Comparison of ENCODE assay signal across 11 mouse cellular contexts in the genomic region with DNA sequence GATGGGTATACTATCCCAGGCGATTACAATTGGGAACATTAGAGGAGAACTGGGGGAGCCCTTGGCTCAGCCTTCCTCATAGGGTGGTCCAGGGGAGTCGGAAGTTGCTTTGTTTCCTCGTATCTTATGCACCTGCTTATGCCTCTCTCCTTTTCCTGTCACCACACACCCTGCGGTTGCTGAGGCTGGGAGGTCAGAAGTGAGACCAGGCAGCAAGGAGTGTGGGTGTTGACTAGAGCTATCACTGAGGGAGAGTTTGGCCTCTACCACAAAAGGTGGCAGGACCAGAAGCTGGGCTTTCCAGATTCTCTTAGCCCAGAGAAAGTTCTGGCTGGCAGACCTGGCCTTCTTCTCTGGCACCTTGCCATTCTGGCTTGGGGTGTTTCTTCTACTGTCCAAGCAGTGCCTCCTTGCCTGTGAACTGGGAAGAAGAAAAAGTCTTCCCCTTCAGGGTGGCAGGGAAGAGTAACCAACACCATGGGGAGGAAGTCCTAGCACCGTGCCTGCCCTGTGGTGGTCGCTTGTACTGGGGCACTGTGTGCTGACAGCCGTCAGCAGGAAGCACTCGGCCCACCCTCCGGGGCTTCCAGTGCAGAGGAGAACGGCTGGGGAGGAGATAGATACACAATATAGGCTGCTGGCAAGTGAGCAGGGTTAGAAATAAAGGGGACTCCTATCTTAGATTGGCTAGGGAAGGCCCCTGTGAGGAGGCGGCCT. TPM values are rescaled to one million over a fixed set of nuclear protein-coding genes. Genes with fewer than 3 reads are reported as not detected.
DNase-seq lines count a peak whose midpoint lies in the region; ATAC-seq and TF ChIP-seq lines count a peak whose summit lies in the region.
"Had no signal": no experiment of that assay in that cellular context is flagged by ENCODE, and none has a peak within 500 bp of the region (broad histone marks: within the 10 kb centered on the region; RNA-seq: fewer than 3 reads in every experiment).

No protein-coding gene starts in this region.

- WGBS in heart, embryonic 14.5 days, result 54% methylated on average over 11 of the region's 11 CpGs
- 77% methylated on average over 11 of the region's 11 CpGs for WGBS in midbrain, postnatal 0 days
- WGBS in midbrain, embryonic 13.5 days, result 87% methylated on average over 11 of the region's 11 CpGs
- 70% methylated on average over 11 of the region's 11 CpGs for WGBS in hindbrain, embryonic 11.5 days
- 83% methylated on average over 11 of the region's 11 CpGs for WGBS in midbrain, embryonic 14.5 days

- H3K4me3 ChIP-seq in heart, embryonic 14.5 days (ENCODE audit: control insufficient read depth in 1 of 2, insufficient read depth in 1 of 2, low read depth in 1 of 2, low read length in 2 of 2), result no peak overlapping the region
- no peak overlapping the region for H3K4me3 ChIP-seq in midbrain, postnatal 0 days (ENCODE audit: low read depth, low read length)
- no peak overlapping the region for H3K4me3 ChIP-seq in midbrain, embryonic 13.5 days (replicated peaks)
- H3K4me3 ChIP-seq in hindbrain, embryonic 11.5 days (ENCODE audit: low read depth, low read length), result no peak overlapping the region
- H3K4me3 ChIP-seq in midbrain, embryonic 14.5 days (replicated peaks; ENCODE audit: low read depth, low read length), result no peak overlapping the region
- H3K4me3 ChIP-seq: forebrain, embryonic 15.5 days; neural tube, embryonic 13.5 days had no signal

- H3K36me3 ChIP-seq in heart, embryonic 14.5 days (ENCODE audit: control insufficient read depth, insufficient read depth, low read length), result peaks cover 42% of the 10 kb centered on the region
- peaks cover 20% of the 10 kb centered on the region for H3K36me3 ChIP-seq in midbrain, postnatal 0 days (ENCODE audit: insufficient read depth, low read length)
- H3K36me3 ChIP-seq in midbrain, embryonic 13.5 days, result peaks cover 70% of the 10 kb centered on the region
- H3K36me3 ChIP-seq in hindbrain, embryonic 11.5 days (ENCODE audit: control insufficient read depth, insufficient read depth, low read length), result peaks cover 2% of the 10 kb centered on the region; the same call in 1 of the 2 replicates
- H3K36me3 ChIP-seq in midbrain, embryonic 14.5 days (ENCODE audit: control insufficient read depth, insufficient read depth, low read length), result peaks cover 54% of the 10 kb centered on the region

- no peak for ATAC-seq in heart, embryonic 14.5 days (ENCODE audit: insufficient number of reproducible peaks, insufficient read depth, low FRiP score, low read depth)
- ATAC-seq in midbrain, postnatal 0 days (ENCODE audit: low FRiP score), result no peak
- ATAC-seq in midbrain, embryonic 13.5 days, result no peak
- ATAC-seq in hindbrain, embryonic 11.5 days (ENCODE audit: low FRiP score), result no peak
- no peak for ATAC-seq in midbrain, embryonic 14.5 days (ENCODE audit: low FRiP score, low TSS enrichment)
- ATAC-seq: forebrain, embryonic 15.5 days had no signal

- H3K4me1 ChIP-seq in heart, embryonic 14.5 days (ENCODE audit: control insufficient read depth in 2 of 2, insufficient read depth in 2 of 2, low read length in 2 of 2), result peaks cover 23 to 53% of the 10 kb centered on the region in 2 experiments
- no peaks in the 10 kb centered on the region for H3K4me1 ChIP-seq in midbrain, postnatal 0 days (ENCODE audit: insufficient read depth, low read length)
- no peaks in the 10 kb centered on the region for H3K4me1 ChIP-seq in midbrain, embryonic 13.5 days (replicated peaks)
- H3K4me1 ChIP-seq in hindbrain, embryonic 11.5 days (replicated peaks; ENCODE audit: control insufficient read depth, insufficient read depth, low read length), result no peaks in the 10 kb centered on the region
- H3K4me1 ChIP-seq in midbrain, embryonic 14.5 days (ENCODE audit: control insufficient read depth, insufficient read depth, low read length), result no peaks in the 10 kb centered on the region

- no peaks in the 10 kb centered on the region for H3K27me3 ChIP-seq in heart, embryonic 14.5 days (ENCODE audit: control insufficient read depth, insufficient read depth, low read length)
- H3K27me3 ChIP-seq in midbrain, postnatal 0 days (ENCODE audit: insufficient read depth, low read length), result no peaks in the 10 kb centered on the region
- H3K27me3 ChIP-seq in midbrain, embryonic 13.5 days, result no peaks in the 10 kb centered on the region
- no peaks in the 10 kb centered on the region for H3K27me3 ChIP-seq in hindbrain, embryonic 11.5 days (ENCODE audit: control insufficient read depth, insufficient read depth, low read length)
- H3K27me3 ChIP-seq in midbrain, embryonic 14.5 days (ENCODE audit: control insufficient read depth, insufficient read depth, low read length), result no peaks in the 10 kb centered on the region
- H3K27me3 ChIP-seq: forebrain, embryonic 15.5 days; neural tube, embryonic 13.5 days had no signal

- DNase-seq in heart, postnatal 4 days, result no peak
- no peak for DNase-seq in midbrain, postnatal 0 days (ENCODE audit: low spot score)
- peak; percentile 69 for DNase-seq in cerebellum, adult 9-10 months
- peak; percentile 58 to 67 for DNase-seq in thymus, postnatal 10 days (ENCODE audit: low spot score in 2 of 2)
- DNase-seq in hindbrain, embryonic 11.5 days (ENCODE audit: low spot score), result no peak
- DNase-seq in midbrain, embryonic 14.5 days, result no peak

- H3K9me3 ChIP-seq in heart, embryonic 14.5 days (ENCODE audit: control insufficient read depth, low read length), result no peaks in the 10 kb centered on the region
- no peaks in the 10 kb centered on the region for H3K9me3 ChIP-seq in midbrain, postnatal 0 days (ENCODE audit: low read length)
- no peaks in the 10 kb centered on the region for H3K9me3 ChIP-seq in midbrain, embryonic 13.5 days
- no peaks in the 10 kb centered on the region for H3K9me3 ChIP-seq in hindbrain, embryonic 11.5 days (ENCODE audit: control insufficient read depth, low read length)
- H3K9me3 ChIP-seq in midbrain, embryonic 14.5 days (ENCODE audit: control insufficient read depth, low read length), result no peaks in the 10 kb centered on the region
- H3K9me3 ChIP-seq: forebrain, embryonic 15.5 days; neural tube, embryonic 13.5 days had no signal

- no peak for TF ChIP-seq CTCF in midbrain, postnatal 0 days (IDR thresholded peaks at IDR 0.05)

- H3K4me2 ChIP-seq in heart, embryonic 14.5 days (ENCODE audit: low read length), result no peak overlapping the region
- no peak overlapping the region for H3K4me2 ChIP-seq in midbrain, postnatal 0 days (ENCODE audit: low read depth, low read length, poor library complexity, severe bottlenecking)
- no peak overlapping the region for H3K4me2 ChIP-seq in midbrain, embryonic 13.5 days (replicated peaks)
- no peak overlapping the region for H3K4me2 ChIP-seq in hindbrain, embryonic 11.5 days (replicated peaks; ENCODE audit: low read depth, low read length)
- no peak overlapping the region for H3K4me2 ChIP-seq in midbrain, embryonic 14.5 days (ENCODE audit: low read length)
- H3K4me2 ChIP-seq: forebrain, embryonic 15.5 days; lung, embryonic 14.5 days; neural tube, embryonic 13.5 days had no signal

- H3K27ac ChIP-seq in heart, embryonic 14.5 days (replicated peaks in 1 of 2; ENCODE audit: control insufficient read depth in 1 of 2, insufficient read depth in 1 of 2, low read depth in 2 of 2, low read length in 2 of 2), result peak overlapping the region in 1 of 2 experiments; percentile 96; a peak in 1 of 4 replicates
- 0 out of 2 replicates have a peak overlapping the region, but pooled peaks have one; percentile 8 for H3K27ac ChIP-seq in midbrain, postnatal 0 days (ENCODE audit: low read depth, low read length)
- no peak overlapping the region for H3K27ac ChIP-seq in midbrain, embryonic 13.5 days
- H3K27ac ChIP-seq in hindbrain, embryonic 11.5 days (ENCODE audit: low read depth, low read length), result no peak overlapping the region
- no peak overlapping the region for H3K27ac ChIP-seq in midbrain, embryonic 14.5 days (replicated peaks; ENCODE audit: low read depth, low read length)
- H3K27ac ChIP-seq: forebrain, embryonic 15.5 days; neural tube, embryonic 13.5 days had no signal

- H3K9ac ChIP-seq in heart, embryonic 14.5 days (ENCODE audit: low read length), result peak overlapping the region; percentile 48; the same call in 1 of the 2 replicates
- H3K9ac ChIP-seq in midbrain, postnatal 0 days (replicated peaks; ENCODE audit: low read length, poor library complexity, severe bottlenecking), result no peak overlapping the region
- no peak overlapping the region for H3K9ac ChIP-seq in midbrain, embryonic 13.5 days (replicated peaks)
- H3K9ac ChIP-seq in hindbrain, embryonic 11.5 days (ENCODE audit: low read depth, low read length), result no peak overlapping the region
- H3K9ac ChIP-seq in midbrain, embryonic 14.5 days (replicated peaks; ENCODE audit: low read length), result no peak overlapping the region
- H3K9ac ChIP-seq: forebrain, embryonic 15.5 days; lung, embryonic 14.5 days; neural tube, embryonic 13.5 days had no signal

RNA-seq across cellular contexts. Expression of a gene that starts 33.3 kb away (rescaled TPM):
- polyA plus RNA-seq in heart, embryonic 14.5 days (2014; fragmentation: Nextera tagmentation; extraction: Ambion mirVana), result 13.0 and 16.3 TPM in 2 replicates
- 10 to 100 TPM; 44.0 to 47.2 TPM for total RNA-seq in heart, postnatal 4 days (2021)
- total RNA-seq in midbrain, postnatal 0 days (2014; rRNA removed), result 19.3 and 22.7 TPM in 2 replicates
- polyA plus RNA-seq in midbrain, postnatal 0 days (2015; fragmentation: Nextera tagmentation; extraction: Ambion mirVana), result 5.6 and 6.7 TPM in 2 replicates
- polyA plus RNA-seq in midbrain, embryonic 13.5 days (2015; fragmentation: Nextera tagmentation; extraction: Ambion mirVana), result 8.0 and 9.1 TPM in 2 replicates
- polyA plus RNA-seq in hindbrain, embryonic 11.5 days (2014; fragmentation: Nextera tagmentation; extraction: Ambion mirVana), result 8.1 and 8.4 TPM in 2 replicates
- 8.5 and 9.1 TPM in 2 replicates for polyA plus RNA-seq in midbrain, embryonic 14.5 days (2014; fragmentation: Nextera tagmentation; extraction: Ambion mirVana)

RNA-seq across cellular contexts. Expression of a gene that starts 36.5 kb away (rescaled TPM):
- polyA plus RNA-seq in heart, embryonic 14.5 days (2014; fragmentation: Nextera tagmentation; extraction: Ambion mirVana), result 6.4 and 6.7 TPM in 2 replicates
- total RNA-seq in heart, postnatal 4 days (2021), result 1 to 10 TPM; 1.7 to 2.8 TPM
- 16.9 and 17.8 TPM in 2 replicates for total RNA-seq in midbrain, postnatal 0 days (2014; rRNA removed)
- 18.1 and 21.8 TPM in 2 replicates for polyA plus RNA-seq in midbrain, postnatal 0 days (2015; fragmentation: Nextera tagmentation; extraction: Ambion mirVana)
- 21.8 and 22.6 TPM in 2 replicates for polyA plus RNA-seq in midbrain, embryonic 13.5 days (2015; fragmentation: Nextera tagmentation; extraction: Ambion mirVana)
- 7.4 and 10.7 TPM in 2 replicates for polyA plus RNA-seq in hindbrain, embryonic 11.5 days (2014; fragmentation: Nextera tagmentation; extraction: Ambion mirVana)
- polyA plus RNA-seq in midbrain, embryonic 14.5 days (2014; fragmentation: Nextera tagmentation; extraction: Ambion mirVana), result 18.5 and 27.1 TPM in 2 replicates

RNA-seq across cellular contexts. Expression of a gene that starts 36.7 kb away (rescaled TPM):
- 220 and 249 TPM in 2 replicates for polyA plus RNA-seq in heart, embryonic 14.5 days (2014; fragmentation: Nextera tagmentation; extraction: Ambion mirVana)
- 100 to 1,000 TPM; 120 to 132 TPM for total RNA-seq in heart, postnatal 4 days (2021)
- 137 and 149 TPM in 2 replicates for total RNA-seq in midbrain, postnatal 0 days (2014; rRNA removed)
- 366 and 368 TPM in 2 replicates for polyA plus RNA-seq in midbrain, postnatal 0 days (2015; fragmentation: Nextera tagmentation; extraction: Ambion mirVana)
- polyA plus RNA-seq in midbrain, embryonic 13.5 days (2015; fragmentation: Nextera tagmentation; extraction: Ambion mirVana), result 260 and 269 TPM in 2 replicates
- polyA plus RNA-seq in hindbrain, embryonic 11.5 days (2014; fragmentation: Nextera tagmentation; extraction: Ambion mirVana), result 220 and 231 TPM in 2 replicates
- polyA plus RNA-seq in midbrain, embryonic 14.5 days (2014; fragmentation: Nextera tagmentation; extraction: Ambion mirVana), result 324 and 331 TPM in 2 replicates

RNA-seq across cellular contexts. Expression of a gene that starts 53.2 kb away (rescaled TPM):
- 3.4 and 3.7 TPM in 2 replicates for polyA plus RNA-seq in heart, embryonic 14.5 days (2014; fragmentation: Nextera tagmentation; extraction: Ambion mirVana)
- 1 to 10 TPM; 6.0 to 6.1 TPM for total RNA-seq in heart, postnatal 4 days (2021)
- total RNA-seq in midbrain, postnatal 0 days (2014; rRNA removed), result 30.0 and 37.5 TPM in 2 replicates
- polyA plus RNA-seq in midbrain, postnatal 0 days (2015; fragmentation: Nextera tagmentation; extraction: Ambion mirVana), result 5.8 and 6.2 TPM in 2 replicates
- 6.2 and 6.4 TPM in 2 replicates for polyA plus RNA-seq in midbrain, embryonic 13.5 days (2015; fragmentation: Nextera tagmentation; extraction: Ambion mirVana)
- 4.4 and 5.6 TPM in 2 replicates for polyA plus RNA-seq in hindbrain, embryonic 11.5 days (2014; fragmentation: Nextera tagmentation; extraction: Ambion mirVana)
- polyA plus RNA-seq in midbrain, embryonic 14.5 days (2014; fragmentation: Nextera tagmentation; extraction: Ambion mirVana), result 6.2 and 6.6 TPM in 2 replicates

RNA-seq across cellular contexts. Expression of a gene that starts 54.2 kb away (rescaled TPM):
- 52.3 and 59.5 TPM in 2 replicates for polyA plus RNA-seq in heart, embryonic 14.5 days (2014; fragmentation: Nextera tagmentation; extraction: Ambion mirVana)
- total RNA-seq in heart, postnatal 4 days (2021), result 10 to 100 TPM; 20.5 to 21.5 TPM
- 20.8 and 37.9 TPM in 2 replicates for total RNA-seq in midbrain, postnatal 0 days (2014; rRNA removed)
- polyA plus RNA-seq in midbrain, postnatal 0 days (2015; fragmentation: Nextera tagmentation; extraction: Ambion mirVana), result 41.8 and 44.4 TPM in 2 replicates
- 50.8 and 51.8 TPM in 2 replicates for polyA plus RNA-seq in midbrain, embryonic 13.5 days (2015; fragmentation: Nextera tagmentation; extraction: Ambion mirVana)
- 63.5 and 68.1 TPM in 2 replicates for polyA plus RNA-seq in hindbrain, embryonic 11.5 days (2014; fragmentation: Nextera tagmentation; extraction: Ambion mirVana)
- 43.1 and 43.9 TPM in 2 replicates for polyA plus RNA-seq in midbrain, embryonic 14.5 days (2014; fragmentation: Nextera tagmentation; extraction: Ambion mirVana)

Comparison
In these comparisons a context has a peak if more than half of its experiments do, and no peak if none do; other contexts are left out.
1. DNase-seq: peak in cerebellum, adult 9-10 months (single experiment) and thymus, postnatal 10 days (2 of 2); none in heart, postnatal 4 days (single experiment), midbrain, postnatal 0 days (single experiment), hindbrain, embryonic 11.5 days (single experiment) and midbrain, embryonic 14.5 days (single experiment).